Mouse (Mus musculus) limb, embryonic 13.5 days (tissue): ENCODE data around the gene Tmtc2. TPM values are rescaled to one million over a fixed set of nuclear protein-coding genes. Genes with fewer than 3 reads are reported as not detected.

ENCODE experiments used
- ATAC-seq: fragments of 200-750 bp; cut with Nextera tagmentation; 2 replicates; pipeline ENCODE4 v1.8.0; 2017; ENCODE audit warnings: low read depth, moderate number of reproducible peaks, moderate TSS enrichment; ENCODE audit not compliant: low FRiP score
- H3K27ac ChIP-seq: fragments of 300-500 bp; sonication (generic); 2 replicates; pipeline ENCODE4 v1.5.1; 2015; ENCODE audit warnings: inconsistent platforms, mild to moderate bottlenecking, moderate library complexity
- H3K27me3 ChIP-seq: fragments of 300-500 bp; sonication (generic); 2 replicates; pipeline ENCODE4 v1.6.1; 2015; ENCODE audit warnings: mild to moderate bottlenecking, inconsistent platforms
- H3K36me3 ChIP-seq: fragments of 300-500 bp; sonication (generic); 2 replicates; pipeline ENCODE4 v1.6.1; 2015; ENCODE audit warnings: inconsistent platforms, mild to moderate bottlenecking, moderate library complexity
- H3K4me1 ChIP-seq: fragments of 300-500 bp; sonication (generic); 2 replicates; pipeline ENCODE4 v1.6.1; 2015; ENCODE audit warnings: inconsistent platforms
- H3K4me2 ChIP-seq: fragments of 300-500 bp; sonication (generic); replicated peaks from 2 replicates; pipeline ENCODE4 v1.6.1; 2015; ENCODE audit warnings: inconsistent platforms, mild to moderate bottlenecking, moderate library complexity
- H3K4me3 ChIP-seq: fragments of 300-500 bp; sonication (generic); 2 replicates; pipeline ENCODE4 v1.5.1; 2015; ENCODE audit warnings: moderate library complexity, mild to moderate bottlenecking, inconsistent platforms
- H3K9ac ChIP-seq: fragments of 300-500 bp; sonication (generic); 2 replicates; pipeline ENCODE4 v1.6.1; 2015; ENCODE audit warnings: mild to moderate bottlenecking, inconsistent platforms
- H3K9me3 ChIP-seq: fragments of 300-500 bp; sonication (generic); 2 replicates; pipeline ENCODE4 v1.6.1; 2016; ENCODE audit warnings: inconsistent platforms
- WGBS: fragments of 180-500 bp; shearing (Covaris S2); methylation state at CpG from one replicate; pipeline ENCODE4 v1.1.7; 2015; 5-methylcytosine and 5-hydroxymethylcytosine counted together
- polyA plus RNA-seq: library from polyadenylated mRNA; unstranded; fragments of >200 nt; fragmentation: Nextera tagmentation; extraction: Ambion mirVana; gene quantifications from 2 replicates; pipeline ENCODE4 v1.2.1, GENCODE M21; 2015

Tmtc2 gene
- polyA plus RNA-seq, 1 experiment from 2014 or later, result 23.3 TPM

GRCm38 (mm10) chr10:105542081-105542480 is 32.2 kb downstream of the Tmtc2 start:
- peaks cover 10% of the 10 kb centered on the region for H3K36me3 ChIP-seq
- ATAC-seq, result no peak
- H3K27me3 ChIP-seq, result no peaks in the 10 kb centered on the region
- peaks cover 1% of the 10 kb centered on the region; the same call in 1 of the 2 replicates for H3K4me1 ChIP-seq
- no peak overlapping the region for H3K27ac ChIP-seq
- no peaks in the 10 kb centered on the region for H3K9me3 ChIP-seq
- no peak overlapping the region for H3K9ac ChIP-seq
- H3K4me3 ChIP-seq, result no peak overlapping the region
- H3K4me2 ChIP-seq, result no peak overlapping the region
- WGBS, result 87% methylated on average over 6 of the region's 6 CpGs

GRCm38 (mm10) chr10:105539697-105540096 is 34.6 kb downstream of the Tmtc2 start:
- H3K9ac ChIP-seq, result no peak overlapping the region
- no peak overlapping the region for H3K4me3 ChIP-seq
- 0 out of 2 replicates have a peak, but pooled peaks cover 6% of the 10 kb centered on the region for H3K4me1 ChIP-seq
- H3K9me3 ChIP-seq, result no peaks in the 10 kb centered on the region
- 83% methylated on average over 5 of the region's 5 CpGs for WGBS
- H3K27me3 ChIP-seq, result no peaks in the 10 kb centered on the region
- no peak for ATAC-seq
- no peak overlapping the region for H3K27ac ChIP-seq
- no peak overlapping the region for H3K4me2 ChIP-seq
- H3K36me3 ChIP-seq, result peaks cover 10% of the 10 kb centered on the region

- Histone ChIP-seq H3K9ac (no peak overlapping the region), H3K4me2 (no peak overlapping the region), H3K4me1 (peaks cover 28% of the 10 kb centered on the region), H3K4me3 (no peak overlapping the region), H3K27me3 (no peaks in the 10 kb centered on the region), H3K27ac (no peak overlapping the region), H3K9me3 (no peaks in the 10 kb centered on the region), H3K36me3 (peaks cover 10% of the 10 kb centered on the region)
- ATAC-seq, result no peak; the same call in 1 of the 2 replicates
- 87% methylated on average over 4 of the region's 4 CpGs for WGBS
These were observed 37.3 kb downstream of the Tmtc2 start for GRCm38 (mm10) chr10:105536910-105537309.

DNA sequence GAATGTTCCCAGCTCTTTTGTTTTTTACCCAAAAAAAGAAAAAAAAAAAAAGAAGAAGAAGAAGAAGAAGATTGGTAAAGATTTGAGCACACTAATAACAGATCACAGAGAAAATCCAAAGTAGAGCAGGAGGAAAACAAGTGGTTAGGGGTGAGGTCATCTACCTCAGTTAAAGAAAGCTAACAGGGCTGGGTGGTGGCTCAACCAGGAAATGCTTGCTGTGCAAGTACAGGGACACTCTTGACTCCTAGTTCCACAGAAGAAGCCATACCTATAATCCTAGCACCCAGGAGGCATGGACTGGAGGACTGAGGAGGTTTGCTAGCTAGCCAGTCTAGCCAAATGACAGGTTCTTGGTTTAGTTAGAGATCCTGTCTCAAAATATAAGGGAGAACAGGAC is 38.4 kb downstream of the Tmtc2 start:
- peaks cover 10% of the 10 kb centered on the region for H3K36me3 ChIP-seq
- H3K9ac ChIP-seq, result no peak overlapping the region
- no peak overlapping the region for H3K27ac ChIP-seq
- no peaks in the 10 kb centered on the region for H3K27me3 ChIP-seq
- no peak for ATAC-seq
- no peaks in the 10 kb centered on the region for H3K9me3 ChIP-seq
- no peak overlapping the region for H3K4me3 ChIP-seq
- peaks cover 32% of the 10 kb centered on the region for H3K4me1 ChIP-seq
- no peak overlapping the region for H3K4me2 ChIP-seq

DNA sequence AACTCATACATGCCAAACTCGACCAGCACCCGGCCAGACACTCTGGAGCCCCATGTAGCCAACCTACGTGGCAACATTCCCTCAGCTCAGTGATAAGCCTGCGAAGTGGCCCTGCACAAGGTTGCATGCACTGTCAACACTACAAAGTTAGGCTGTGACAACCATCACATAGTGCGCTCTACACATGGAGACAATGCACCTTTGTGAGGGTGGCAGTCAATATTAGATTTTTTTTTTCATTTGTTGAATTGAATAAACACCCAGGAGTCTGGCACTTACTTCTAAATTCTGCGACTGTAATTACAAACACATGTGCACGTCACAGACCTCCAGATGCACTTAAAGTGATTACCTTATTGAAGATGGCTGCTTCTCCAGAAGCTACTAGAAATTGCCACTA is 41.5 kb downstream of the Tmtc2 start:
- Histone ChIP-seq H3K4me3 (no peak overlapping the region), H3K9me3 (no peaks in the 10 kb centered on the region), H3K4me1 (peaks cover 40% of the 10 kb centered on the region), H3K27ac (no peak overlapping the region), H3K36me3 (no peaks in the 10 kb centered on the region; the same call in 1 of the 2 replicates), H3K4me2 (peak overlapping the region; percentile 30), H3K27me3 (no peaks in the 10 kb centered on the region), H3K9ac (no peak overlapping the region)
- WGBS, result 35% methylated on average over 7 of the region's 7 CpGs
- ATAC-seq, result peak; percentile 40; the same call in 1 of the 2 replicates

- peaks cover 40% of the 10 kb centered on the region for H3K4me1 ChIP-seq
- no peak for ATAC-seq
- 86% methylated on average over 5 of the region's 5 CpGs for WGBS
- H3K9ac ChIP-seq, result no peak overlapping the region
- no peaks in the 10 kb centered on the region; the same call in 1 of the 2 replicates for H3K36me3 ChIP-seq
- H3K9me3 ChIP-seq, result no peaks in the 10 kb centered on the region
- no peaks in the 10 kb centered on the region for H3K27me3 ChIP-seq
- no peak overlapping the region for H3K27ac ChIP-seq
- no peak overlapping the region for H3K4me2 ChIP-seq
- no peak overlapping the region for H3K4me3 ChIP-seq
These were observed 42.2 kb downstream of the Tmtc2 start for GRCm38 (mm10) chr10:105532019-105532525.

GRCm38 (mm10) chr10:105531080-105531894 is 43.0 kb downstream of the Tmtc2 start:
- Histone ChIP-seq H3K27ac (no peak overlapping the region), H3K4me3 (no peak overlapping the region), H3K27me3 (no peaks in the 10 kb centered on the region), H3K4me1 (peaks cover 40% of the 10 kb centered on the region), H3K4me2 (no peak overlapping the region), H3K9ac (no peak overlapping the region), H3K36me3 (no peaks in the 10 kb centered on the region), H3K9me3 (no peaks in the 10 kb centered on the region)
- WGBS, result 86% methylated on average over 9 of the region's 9 CpGs
- ATAC-seq, result no peak

DNA sequence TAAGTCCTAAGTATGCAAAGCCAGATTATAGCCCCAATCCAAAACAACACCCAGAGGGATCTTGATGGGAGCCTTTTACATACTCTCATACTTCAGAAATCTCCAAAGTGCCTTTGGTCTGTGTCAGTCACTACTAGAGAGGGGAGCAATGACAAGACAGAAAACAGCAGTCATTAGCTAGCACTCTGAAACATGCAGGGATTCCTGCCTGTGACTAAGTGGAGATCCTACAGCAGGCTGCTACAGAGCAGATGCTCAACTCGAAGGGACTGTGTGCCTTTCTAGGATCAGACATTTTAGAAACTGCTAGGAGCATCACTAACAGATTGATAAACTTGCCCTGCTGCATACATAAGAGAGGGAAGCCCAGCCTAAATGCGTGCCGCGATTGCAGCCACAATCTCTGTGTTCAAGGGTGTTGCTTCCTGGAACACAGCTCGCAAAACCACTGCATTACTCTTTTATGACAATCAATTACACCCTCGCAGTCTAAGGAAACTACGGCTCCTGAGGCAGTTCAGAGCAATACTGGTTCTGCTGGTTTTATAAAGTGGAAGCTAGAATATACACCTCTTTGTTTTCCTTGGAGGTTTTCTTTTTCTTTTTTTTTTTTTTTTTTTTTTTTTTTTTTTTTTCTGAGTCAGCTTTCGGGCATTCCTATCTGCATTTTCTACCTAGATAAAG is 50.7 kb downstream of the Tmtc2 start:
- Histone ChIP-seq H3K9me3 (no peaks in the 10 kb centered on the region), H3K36me3 (no peaks in the 10 kb centered on the region), H3K27ac (peak overlapping the region; percentile 28; the same call in 1 of the 2 replicates), H3K9ac (no peak overlapping the region), H3K4me2 (peak overlapping the region; percentile 37), H3K27me3 (no peaks in the 10 kb centered on the region), H3K4me3 (no peak overlapping the region), H3K4me1 (peaks cover 47% of the 10 kb centered on the region)
- 18% methylated on average over 8 of the region's 8 CpGs for WGBS
- ATAC-seq, result peak; percentile 41; the same call in 1 of the 2 replicates

DNA sequence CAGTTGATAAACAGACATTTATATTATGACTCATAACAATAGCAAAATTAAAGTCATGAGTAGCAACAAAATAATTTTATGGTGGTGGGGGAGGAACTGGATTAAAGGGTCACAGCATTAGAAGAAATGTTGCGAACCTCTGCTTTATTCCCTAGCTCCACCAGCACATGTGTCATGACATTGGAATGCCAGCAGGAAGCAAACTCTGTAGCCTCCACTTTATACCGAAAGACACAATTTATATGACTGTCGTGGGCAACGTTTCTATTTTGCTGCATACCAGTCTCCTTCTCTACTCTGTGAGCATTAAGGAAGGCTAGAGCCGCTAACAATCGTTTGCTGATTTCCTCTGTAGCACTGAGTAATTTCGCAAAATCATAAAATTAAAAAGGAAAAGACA is 51.8 kb downstream of the Tmtc2 start:
- Histone ChIP-seq H3K9me3 (no peaks in the 10 kb centered on the region), H3K4me3 (no peak overlapping the region), H3K4me2 (no peak overlapping the region), H3K27ac (0 out of 2 replicates have a peak overlapping the region, but pooled peaks have one; percentile 10), H3K36me3 (no peaks in the 10 kb centered on the region), H3K27me3 (no peaks in the 10 kb centered on the region), H3K9ac (no peak overlapping the region), H3K4me1 (peaks cover 47% of the 10 kb centered on the region)
- no peak; the same call in 1 of the 2 replicates for ATAC-seq
- 37% methylated on average over 7 of the region's 7 CpGs for WGBS

DNA sequence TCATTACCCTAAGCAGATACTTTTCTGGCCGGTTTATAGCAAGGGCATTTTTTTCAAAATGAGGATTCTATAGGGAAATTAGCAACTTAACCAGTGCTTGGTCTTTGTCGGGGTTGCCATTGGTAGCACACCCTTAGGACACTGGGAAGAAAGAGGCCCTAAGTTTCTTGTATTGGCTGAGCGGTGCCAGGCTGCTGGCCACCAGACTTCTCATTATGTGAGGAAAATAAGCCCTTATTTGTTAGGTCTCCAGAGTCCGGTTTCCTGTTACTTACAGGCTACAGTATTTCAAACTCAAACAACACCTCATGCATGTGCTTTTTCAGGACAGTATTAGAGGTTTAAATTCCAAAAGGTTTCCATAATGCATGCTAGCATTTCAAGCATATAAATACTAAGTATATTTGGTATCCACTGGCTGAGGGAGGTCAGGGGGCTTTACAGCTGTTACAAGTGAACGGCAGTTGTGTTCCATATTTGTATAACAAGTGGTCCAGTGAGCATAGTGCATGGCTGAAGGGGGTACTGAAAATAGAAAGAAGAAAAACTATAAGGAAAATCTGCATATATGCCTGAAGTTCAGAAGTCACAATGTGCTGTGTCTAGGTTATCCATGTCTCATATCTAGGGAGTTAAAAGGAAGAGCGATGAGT is 55.0 kb downstream of the Tmtc2 start:
- WGBS, result 52% methylated on average over 6 of the region's 6 CpGs
- ATAC-seq, result peak; percentile 76
- H3K4me3 ChIP-seq, result no peak overlapping the region
- peak overlapping the region; percentile 3; the same call in 1 of the 2 replicates for H3K27ac ChIP-seq
- no peaks in the 10 kb centered on the region for H3K9me3 ChIP-seq
- peaks cover 38% of the 10 kb centered on the region for H3K4me1 ChIP-seq
- H3K9ac ChIP-seq, result no peak overlapping the region
- H3K36me3 ChIP-seq, result no peaks in the 10 kb centered on the region
- H3K4me2 ChIP-seq, result no peak overlapping the region
- H3K27me3 ChIP-seq, result no peaks in the 10 kb centered on the region

DNA sequence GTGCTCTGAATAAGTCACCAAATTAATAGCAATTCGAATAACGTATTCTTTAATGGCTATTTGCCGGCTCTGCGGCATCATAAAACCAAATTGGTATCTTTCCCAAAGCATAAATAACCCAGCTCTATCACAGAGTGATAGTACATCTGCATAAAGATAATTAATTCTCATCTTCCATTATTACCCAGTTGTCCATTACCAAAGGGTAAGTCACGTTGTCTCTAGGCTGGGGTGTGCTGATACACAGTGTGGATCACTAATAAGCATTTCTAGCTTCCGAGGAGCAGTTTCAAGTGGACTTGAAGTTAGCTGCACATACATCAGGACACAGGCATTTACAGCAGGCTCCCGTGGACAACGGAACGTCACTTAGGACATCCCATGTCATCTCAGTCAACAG is 56.1 kb downstream of the Tmtc2 start:
- WGBS, result 95% methylated on average over 9 of the region's 9 CpGs
- Histone ChIP-seq H3K4me2 (no peak overlapping the region), H3K9me3 (no peaks in the 10 kb centered on the region), H3K9ac (no peak overlapping the region), H3K4me1 (peaks cover 30% of the 10 kb centered on the region), H3K27me3 (no peaks in the 10 kb centered on the region), H3K4me3 (no peak overlapping the region), H3K36me3 (no peaks in the 10 kb centered on the region), H3K27ac (no peak overlapping the region)
- no peak for ATAC-seq
